ENCODE assay signal across 32 mouse cellular contexts in genomic region chr3:122975964-122976363, GRCm38 (mm10). TPM values are rescaled to one million over a fixed set of nuclear protein-coding genes. Genes with fewer than 3 reads are reported as not detected.
DNase-seq lines count a peak whose midpoint lies in the region; ATAC-seq and TF ChIP-seq lines count a peak whose summit lies in the region.
"Had no signal": no experiment of that assay in that cellular context is flagged by ENCODE, and none has a peak within 500 bp of the region (broad histone marks: within the 10 kb centered on the region; RNA-seq: fewer than 3 reads in every experiment).

No protein-coding gene starts in this region.

- H3K4me1 ChIP-seq in kidney, adult 2 months (ENCODE audit: control insufficient read depth, insufficient read depth, low read length) = peaks cover 10% of the 10 kb centered on the region; the same call in 1 of the 2 replicates
- 0 out of 2 replicates have a peak, but pooled peaks cover 4% of the 10 kb centered on the region for H3K4me1 ChIP-seq in kidney, embryonic 16.5 days (ENCODE audit: insufficient read depth, low read length)
- H3K4me1 ChIP-seq in liver, embryonic 13.5 days (replicated peaks) = peaks cover 8% of the 10 kb centered on the region
- H3K4me1 ChIP-seq in liver, embryonic 15.5 days (replicated peaks) = peaks cover 8% of the 10 kb centered on the region; the same call in 1 of the 2 replicates
- H3K4me1 ChIP-seq in stomach, embryonic 15.5 days = no peaks in the 10 kb centered on the region
- H3K4me1 ChIP-seq: hindbrain, embryonic 13.5 days; midbrain, embryonic 15.5 days had no signal

- no peak for DNase-seq in kidney, adult 2 months
- DNase-seq in liver, embryonic 13.5 days = no peak
- no peak for DNase-seq in right cerebral cortex, adult 18-20 months
- no peak for DNase-seq in right cerebral cortex, postnatal 25 days
- DNase-seq: adrenal gland, adult 2 months; B cell, adult 2 months; cerebellum, adult 8-10 months; cerebellum, postnatal 25 days; gastrocnemius, postnatal 10 days; heart, postnatal 4 days; kidney, postnatal 14 days; lung, adult 18-20 months; lung, postnatal 4 days; right cerebral cortex, postnatal 4 days; thymus, adult 2 months; thymus, postnatal 36 days had no signal

- H3K36me3 ChIP-seq in kidney, adult 2 months (ENCODE audit: control insufficient read depth, insufficient read depth, low read length) = no peaks in the 10 kb centered on the region; the same call in 1 of the 2 replicates
- 0 out of 2 replicates have a peak, but pooled peaks cover 4% of the 10 kb centered on the region for H3K36me3 ChIP-seq in kidney, embryonic 16.5 days (ENCODE audit: insufficient read depth, low read length)
- no peaks in the 10 kb centered on the region for H3K36me3 ChIP-seq in liver, embryonic 13.5 days
- no peaks in the 10 kb centered on the region for H3K36me3 ChIP-seq in liver, embryonic 15.5 days (replicated peaks)
- H3K36me3 ChIP-seq in stomach, embryonic 15.5 days = no peaks in the 10 kb centered on the region
- H3K36me3 ChIP-seq: hindbrain, embryonic 13.5 days; limb, embryonic 12.5 days; midbrain, embryonic 15.5 days had no signal

- H3K4me2 ChIP-seq in kidney, embryonic 16.5 days (replicated peaks; ENCODE audit: low read depth, low read length) = no peak overlapping the region
- no peak overlapping the region for H3K4me2 ChIP-seq in liver, embryonic 13.5 days
- H3K4me2 ChIP-seq in liver, embryonic 15.5 days = no peak overlapping the region
- no peak overlapping the region for H3K4me2 ChIP-seq in stomach, embryonic 15.5 days
- H3K4me2 ChIP-seq: embryonic facial prominence, embryonic 12.5 days; hindbrain, embryonic 13.5 days; limb, embryonic 12.5 days; midbrain, embryonic 15.5 days had no signal

- H3K9ac ChIP-seq in kidney, embryonic 16.5 days (replicated peaks; ENCODE audit: low read length) = no peak overlapping the region
- H3K9ac ChIP-seq in liver, embryonic 13.5 days = no peak overlapping the region
- H3K9ac ChIP-seq in liver, embryonic 15.5 days = no peak overlapping the region
- H3K9ac ChIP-seq in stomach, embryonic 15.5 days = no peak overlapping the region
- H3K9ac ChIP-seq: embryonic facial prominence, embryonic 12.5 days; hindbrain, embryonic 13.5 days; limb, embryonic 12.5 days; midbrain, embryonic 15.5 days had no signal

- no peaks in the 10 kb centered on the region for H3K27me3 ChIP-seq in kidney, adult 2 months (replicated peaks; ENCODE audit: control insufficient read depth, insufficient read depth, low read length)
- no peaks in the 10 kb centered on the region for H3K27me3 ChIP-seq in kidney, embryonic 16.5 days (ENCODE audit: insufficient read depth, low read length)
- no peaks in the 10 kb centered on the region for H3K27me3 ChIP-seq in liver, embryonic 13.5 days
- no peaks in the 10 kb centered on the region for H3K27me3 ChIP-seq in liver, embryonic 15.5 days
- no peaks in the 10 kb centered on the region for H3K27me3 ChIP-seq in stomach, embryonic 15.5 days (replicated peaks)
- H3K27me3 ChIP-seq: CH12.LX; embryonic facial prominence, embryonic 12.5 days; hindbrain, embryonic 13.5 days; limb, embryonic 12.5 days; midbrain, embryonic 15.5 days had no signal

- TF ChIP-seq POLR2A in kidney, adult 2 months (IDR thresholded peaks at IDR 0.05; ENCODE audit: low read depth, low read length) = no peak

- 83% methylated on average over 1 of the region's 1 CpGs for WGBS in kidney, adult 2 months
- WGBS in kidney, embryonic 16.5 days = 93% methylated on average over 1 of the region's 1 CpGs
- WGBS in liver, embryonic 13.5 days (ENCODE audit: insufficient replicate concordance) = 43% methylated on average over 1 of the region's 1 CpGs
- WGBS in liver, embryonic 15.5 days (ENCODE audit: insufficient replicate concordance) = 30% methylated on average over 1 of the region's 1 CpGs
- 76% methylated on average over 1 of the region's 1 CpGs for WGBS in stomach, embryonic 15.5 days

- no peak for ATAC-seq in kidney, embryonic 16.5 days (ENCODE audit: low FRiP score, low TSS enrichment)
- ATAC-seq in liver, embryonic 13.5 days (ENCODE audit: low read depth) = peak; percentile 81
- ATAC-seq in liver, embryonic 15.5 days (ENCODE audit: insufficient read depth) = 0 out of 2 replicates have a peak, but pooled peaks have one; percentile 44
- ATAC-seq in stomach, embryonic 15.5 days (ENCODE audit: insufficient read depth, low FRiP score, low read depth) = peak; percentile 27; the same call in 1 of the 2 replicates
- ATAC-seq: activated CD4-positive, CD25-positive, alpha-beta regulatory T cell, adult 4 months; forebrain, embryonic 16.5 days; intestine, embryonic 16.5 days; lung, postnatal 0 days; midbrain, embryonic 15.5 days had no signal

- no peaks in the 10 kb centered on the region for H3K9me3 ChIP-seq in kidney, embryonic 16.5 days (ENCODE audit: low read length)
- H3K9me3 ChIP-seq in liver, embryonic 13.5 days (replicated peaks) = no peaks in the 10 kb centered on the region
- H3K9me3 ChIP-seq in liver, embryonic 15.5 days (replicated peaks) = no peaks in the 10 kb centered on the region
- H3K9me3 ChIP-seq in stomach, embryonic 15.5 days = no peaks in the 10 kb centered on the region
- H3K9me3 ChIP-seq: embryonic facial prominence, embryonic 12.5 days; hindbrain, embryonic 13.5 days; limb, embryonic 12.5 days; midbrain, embryonic 15.5 days had no signal

- TF ChIP-seq CTCF in kidney, adult 2 months (conservative IDR thresholded peaks at IDR 0.05; ENCODE audit: insufficient read depth, insufficient read length, low read depth, low read length) = no peak

- H3K27ac ChIP-seq in kidney, adult 2 months (ENCODE audit: insufficient read depth, low read depth, low read length) = peak overlapping the region; percentile 47; the same call in 1 of the 2 replicates
- no peak overlapping the region for H3K27ac ChIP-seq in kidney, embryonic 16.5 days (ENCODE audit: low read length)
- no peak overlapping the region for H3K27ac ChIP-seq in liver, embryonic 13.5 days
- H3K27ac ChIP-seq in liver, embryonic 15.5 days (replicated peaks) = no peak overlapping the region
- H3K27ac ChIP-seq in stomach, embryonic 15.5 days = 0 out of 2 replicates have a peak overlapping the region, but pooled peaks have one; percentile 33
- H3K27ac ChIP-seq: embryonic facial prominence, embryonic 12.5 days; hindbrain, embryonic 13.5 days; limb, embryonic 12.5 days; midbrain, embryonic 15.5 days had no signal

- H3K4me3 ChIP-seq in kidney, adult 2 months (ENCODE audit: insufficient read depth, low read depth, low read length) = no peak overlapping the region
- H3K4me3 ChIP-seq in kidney, embryonic 16.5 days (ENCODE audit: low read length) = no peak overlapping the region
- no peak overlapping the region for H3K4me3 ChIP-seq in liver, embryonic 13.5 days (replicated peaks)
- no peak overlapping the region for H3K4me3 ChIP-seq in liver, embryonic 15.5 days (replicated peaks)
- H3K4me3 ChIP-seq in stomach, embryonic 15.5 days (replicated peaks) = no peak overlapping the region
- H3K4me3 ChIP-seq: embryonic facial prominence, embryonic 12.5 days; hindbrain, embryonic 13.5 days; left cerebral cortex, adult 2 months; limb, embryonic 12.5 days; midbrain, embryonic 15.5 days had no signal

RNA-seq across cellular contexts. Expression of gene Usp53, which starts 8.3 kb away (rescaled TPM):
- 4.4 TPM in 2 replicates for polyA plus RNA-seq in kidney, adult 2 months (2012; rRNA removed)
- 10.3 and 14.4 TPM in 2 replicates for polyA plus RNA-seq in kidney, embryonic 16.5 days (2015; fragmentation: Nextera tagmentation; extraction: Ambion mirVana)
- polyA plus RNA-seq in liver, embryonic 13.5 days (2015; fragmentation: Nextera tagmentation; extraction: Ambion mirVana) = 1.7 and 2.2 TPM in 2 replicates
- polyA plus RNA-seq in liver, embryonic 15.5 days (2015; fragmentation: Nextera tagmentation; extraction: Ambion mirVana) = 2.2 and 3.7 TPM in 2 replicates
- polyA plus RNA-seq in stomach, embryonic 15.5 days (2015; fragmentation: Nextera tagmentation; extraction: Ambion mirVana) = 15.2 and 18.7 TPM in 2 replicates

RNA-seq across cellular contexts. Expression of gene 1810037I17Rik, which starts 52.0 kb away (rescaled TPM):
- 43.3 and 46.3 TPM in 2 replicates for polyA plus RNA-seq in kidney, adult 2 months (2012; rRNA removed)
- polyA plus RNA-seq in kidney, embryonic 16.5 days (2015; fragmentation: Nextera tagmentation; extraction: Ambion mirVana) = 85.2 and 87.2 TPM in 2 replicates
- 124 and 134 TPM in 2 replicates for polyA plus RNA-seq in liver, embryonic 13.5 days (2015; fragmentation: Nextera tagmentation; extraction: Ambion mirVana)
- 74.4 and 88.2 TPM in 2 replicates for polyA plus RNA-seq in liver, embryonic 15.5 days (2015; fragmentation: Nextera tagmentation; extraction: Ambion mirVana)
- 154 and 190 TPM in 2 replicates for polyA plus RNA-seq in stomach, embryonic 15.5 days (2015; fragmentation: Nextera tagmentation; extraction: Ambion mirVana)

RNA-seq across cellular contexts. Expression of gene Gm10959, which starts 56.8 kb away (rescaled TPM):
- polyA plus RNA-seq in kidney, adult 2 months (2012; rRNA removed) = not detected in 2 replicates
- polyA plus RNA-seq in kidney, embryonic 16.5 days (2015; fragmentation: Nextera tagmentation; extraction: Ambion mirVana) = not detected in 2 replicates
- not detected in 2 replicates for polyA plus RNA-seq in liver, embryonic 13.5 days (2015; fragmentation: Nextera tagmentation; extraction: Ambion mirVana)
- not detected in 2 replicates for polyA plus RNA-seq in liver, embryonic 15.5 days (2015; fragmentation: Nextera tagmentation; extraction: Ambion mirVana)
- not detected in 2 replicates for polyA plus RNA-seq in stomach, embryonic 15.5 days (2015; fragmentation: Nextera tagmentation; extraction: Ambion mirVana)
- polyA plus RNA-seq: activated CD4-positive, CD25-positive, alpha-beta regulatory T cell, adult 4 months; adrenal gland, adult 2 months; embryonic facial prominence, embryonic 12.5 days; forebrain, embryonic 16.5 days; gonadal fat pad, adult 2 months; heart, embryonic 16.5 days; hindbrain, embryonic 13.5 days; intestine, embryonic 16.5 days; limb, embryonic 12.5 days; lung, postnatal 0 days; midbrain, embryonic 15.5 days; neural tube, embryonic 11.5 days; thymus, adult 2 months had no signal

RNA-seq across cellular contexts. Expression of gene Myoz2, which starts 58.9 kb away (rescaled TPM):
- polyA plus RNA-seq in kidney, adult 2 months (2012; rRNA removed) = 3.8 TPM in 1 of 2 replicates, not detected in the other
- polyA plus RNA-seq in kidney, embryonic 16.5 days (2015; fragmentation: Nextera tagmentation; extraction: Ambion mirVana) = 0.99 and 1.3 TPM in 2 replicates
- 0.45 and 0.61 TPM in 2 replicates for polyA plus RNA-seq in liver, embryonic 13.5 days (2015; fragmentation: Nextera tagmentation; extraction: Ambion mirVana)
- polyA plus RNA-seq in liver, embryonic 15.5 days (2015; fragmentation: Nextera tagmentation; extraction: Ambion mirVana) = 2.2 and 2.8 TPM in 2 replicates
- polyA plus RNA-seq in stomach, embryonic 15.5 days (2015; fragmentation: Nextera tagmentation; extraction: Ambion mirVana) = 0.95 and 1.2 TPM in 2 replicates
- polyA plus RNA-seq: activated CD4-positive, CD25-positive, alpha-beta regulatory T cell, adult 4 months; adrenal gland, adult 2 months; forebrain, embryonic 16.5 days; midbrain, embryonic 15.5 days had no signal

Comparison
In these comparisons a context has a peak if more than half of its experiments do, and no peak if none do; other contexts are left out.
1. H3K27ac ChIP-seq: peak in kidney, adult 2 months (single experiment) and stomach, embryonic 15.5 days (single experiment); none in kidney, embryonic 16.5 days (single experiment), liver, embryonic 13.5 days (single experiment) and liver, embryonic 15.5 days (single experiment).